Mouse (Mus musculus): Measurements from ENCODE around the gene Ecm1. TPM values are rescaled to one million over a fixed set of nuclear protein-coding genes. Genes with fewer than 3 reads are reported as not detected.
A peak's percentile ranks its signal among the peaks of the same experiment; 100 is the strongest.

Ecm1 gene
- polyA plus RNA-seq, 1 experiment from 2014 or later: 10.0 TPM

- peaks cover 4% of the 10 kb centered on the region for H3K4me1 ChIP-seq (ENCODE audit: control insufficient read depth, insufficient read depth, low read length)
- 56% methylated on average over 9 of the region's 9 CpGs for WGBS
- no peak for ATAC-seq
- no peaks in the 10 kb centered on the region for H3K9me3 ChIP-seq (replicated peaks; ENCODE audit: control insufficient read depth, low read length, poor library complexity, severe bottlenecking)
- no peak overlapping the region for H3K27ac ChIP-seq (ENCODE audit: low read length)
- H3K4me2 ChIP-seq (ENCODE audit: low read length): no peak overlapping the region
- H3K9ac ChIP-seq (ENCODE audit: low read depth, low read length): no peak overlapping the region
- H3K4me3 ChIP-seq (ENCODE audit: low read depth, low read length): no peak overlapping the region
- H3K27me3 ChIP-seq (ENCODE audit: control insufficient read depth, insufficient read depth, low read depth, low read length): no peaks in the 10 kb centered on the region
- H3K36me3 ChIP-seq (ENCODE audit: control insufficient read depth, insufficient read depth, low read length): 0 out of 2 replicates have a peak, but pooled peaks cover 2% of the 10 kb centered on the region
Observed at GRCm38 (mm10) chr3:95758467-95759218, 19.3 kb upstream of the Ecm1 start.

DNA sequence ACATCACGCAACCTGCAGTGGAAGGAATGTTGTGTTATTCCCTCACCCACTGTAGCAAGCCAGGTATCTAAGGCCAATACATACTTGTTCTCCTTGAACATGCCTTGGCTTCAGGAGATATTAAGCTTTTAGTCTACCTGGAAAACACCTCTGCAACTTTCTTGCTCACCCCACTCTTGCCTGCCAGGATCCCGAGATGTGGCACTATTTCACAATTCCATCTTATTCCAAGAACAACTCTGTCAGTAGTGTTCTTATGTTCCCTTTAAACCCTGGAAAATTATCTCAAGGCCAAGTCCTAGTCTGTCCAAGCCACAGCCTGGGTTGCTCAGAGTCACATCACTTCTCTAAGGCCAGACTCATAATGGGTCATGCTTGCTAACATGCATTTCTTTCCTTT, 17.4 kb upstream of the Ecm1 start:
- Histone ChIP-seq H3K27ac (ENCODE audit: low read length) (no peak overlapping the region), H3K9ac (ENCODE audit: low read depth, low read length) (no peak overlapping the region), H3K4me2 (ENCODE audit: low read length) (no peak overlapping the region), H3K36me3 (ENCODE audit: control insufficient read depth, insufficient read depth, low read length) (no peaks in the 10 kb centered on the region), H3K4me1 (ENCODE audit: control insufficient read depth, insufficient read depth, low read length) (peaks cover 5% of the 10 kb centered on the region), H3K27me3 (ENCODE audit: control insufficient read depth, insufficient read depth, low read depth, low read length) (no peaks in the 10 kb centered on the region), H3K9me3 (replicated peaks; ENCODE audit: control insufficient read depth, low read length, poor library complexity, severe bottlenecking) (no peaks in the 10 kb centered on the region), H3K4me3 (ENCODE audit: low read depth, low read length) (no peak overlapping the region)
- WGBS: 89% methylated on average over 2 of the region's 2 CpGs
- no peak for ATAC-seq

GRCm38 (mm10) chr3:95754345-95755206, 15.2 kb upstream of the Ecm1 start:
- H3K9ac ChIP-seq (ENCODE audit: low read depth, low read length): peak overlapping the region; percentile 58
- H3K36me3 ChIP-seq (ENCODE audit: control insufficient read depth, insufficient read depth, low read length): 0 out of 2 replicates have a peak, but pooled peaks cover 2% of the 10 kb centered on the region
- H3K27ac ChIP-seq (ENCODE audit: low read length): peak overlapping the region; percentile 47; the same call in 1 of the 2 replicates
- H3K4me3 ChIP-seq (ENCODE audit: low read depth, low read length): peak overlapping the region; percentile 50
- ATAC-seq: peak; percentile 99
- H3K4me2 ChIP-seq (ENCODE audit: low read length): peak overlapping the region; percentile 70
- under 1% methylated on average over 30 of the region's 30 CpGs for WGBS
- peaks cover 5% of the 10 kb centered on the region for H3K4me1 ChIP-seq (ENCODE audit: control insufficient read depth, insufficient read depth, low read length)
- H3K27me3 ChIP-seq (ENCODE audit: control insufficient read depth, insufficient read depth, low read depth, low read length): no peaks in the 10 kb centered on the region
- no peaks in the 10 kb centered on the region for H3K9me3 ChIP-seq (replicated peaks; ENCODE audit: control insufficient read depth, low read length, poor library complexity, severe bottlenecking)

GRCm38 (mm10) chr3:95752935-95753334, 13.6 kb upstream of the Ecm1 start:
- WGBS: 93% methylated on average over 3 of the region's 3 CpGs
- ATAC-seq: no peak

GRCm38 (mm10) chr3:95740406-95740805, 1.0 kb upstream of the Ecm1 start:
- Histone ChIP-seq H3K36me3 (ENCODE audit: control insufficient read depth, insufficient read depth, low read length) (peaks cover 31% of the 10 kb centered on the region), H3K27me3 (ENCODE audit: control insufficient read depth, insufficient read depth, low read depth, low read length) (no peaks in the 10 kb centered on the region), H3K4me3 (ENCODE audit: low read depth, low read length) (no peak overlapping the region), H3K27ac (ENCODE audit: low read length) (no peak overlapping the region), H3K4me2 (ENCODE audit: low read length) (no peak overlapping the region), H3K4me1 (ENCODE audit: control insufficient read depth, insufficient read depth, low read length) (no peaks in the 10 kb centered on the region), H3K9me3 (replicated peaks; ENCODE audit: control insufficient read depth, low read length, poor library complexity, severe bottlenecking) (no peaks in the 10 kb centered on the region), H3K9ac (ENCODE audit: low read depth, low read length) (no peak overlapping the region)
- ATAC-seq: no peak
- 87% methylated on average over 8 of the region's 8 CpGs for WGBS

More at GRCm38 (mm10) chr3:95752935-95753334, 13.6 kb upstream of the Ecm1 start:
- H3K4me3 ChIP-seq (ENCODE audit: low read depth, low read length): no peak overlapping the region
- H3K4me2 ChIP-seq (ENCODE audit: low read length): no peak overlapping the region
- H3K9me3 ChIP-seq (replicated peaks; ENCODE audit: control insufficient read depth, low read length, poor library complexity, severe bottlenecking): no peaks in the 10 kb centered on the region
- peaks cover 5% of the 10 kb centered on the region for H3K4me1 ChIP-seq (ENCODE audit: control insufficient read depth, insufficient read depth, low read length)
- no peak overlapping the region for H3K27ac ChIP-seq (ENCODE audit: low read length)
- no peaks in the 10 kb centered on the region for H3K27me3 ChIP-seq (ENCODE audit: control insufficient read depth, insufficient read depth, low read depth, low read length)
- no peak overlapping the region for H3K9ac ChIP-seq (ENCODE audit: low read depth, low read length)
- H3K36me3 ChIP-seq (ENCODE audit: control insufficient read depth, insufficient read depth, low read length): peaks cover 12% of the 10 kb centered on the region

- Histone ChIP-seq H3K4me2 (ENCODE audit: low read length) (no peak overlapping the region), H3K27ac (ENCODE audit: low read length) (no peak overlapping the region), H3K27me3 (ENCODE audit: control insufficient read depth, insufficient read depth, low read depth, low read length) (no peaks in the 10 kb centered on the region), H3K9ac (ENCODE audit: low read depth, low read length) (no peak overlapping the region), H3K36me3 (ENCODE audit: control insufficient read depth, insufficient read depth, low read length) (peaks cover 7% of the 10 kb centered on the region; the same call in 1 of the 2 replicates), H3K9me3 (replicated peaks; ENCODE audit: control insufficient read depth, low read length, poor library complexity, severe bottlenecking) (no peaks in the 10 kb centered on the region), H3K4me1 (ENCODE audit: control insufficient read depth, insufficient read depth, low read length) (no peaks in the 10 kb centered on the region), H3K4me3 (ENCODE audit: low read depth, low read length) (no peak overlapping the region)
- WGBS: 91% methylated on average over 12 of the region's 12 CpGs
- no peak for ATAC-seq
Observed at GRCm38 (mm10) chr3:95735071-95735670, 4.2 kb downstream of the Ecm1 start.

DNA sequence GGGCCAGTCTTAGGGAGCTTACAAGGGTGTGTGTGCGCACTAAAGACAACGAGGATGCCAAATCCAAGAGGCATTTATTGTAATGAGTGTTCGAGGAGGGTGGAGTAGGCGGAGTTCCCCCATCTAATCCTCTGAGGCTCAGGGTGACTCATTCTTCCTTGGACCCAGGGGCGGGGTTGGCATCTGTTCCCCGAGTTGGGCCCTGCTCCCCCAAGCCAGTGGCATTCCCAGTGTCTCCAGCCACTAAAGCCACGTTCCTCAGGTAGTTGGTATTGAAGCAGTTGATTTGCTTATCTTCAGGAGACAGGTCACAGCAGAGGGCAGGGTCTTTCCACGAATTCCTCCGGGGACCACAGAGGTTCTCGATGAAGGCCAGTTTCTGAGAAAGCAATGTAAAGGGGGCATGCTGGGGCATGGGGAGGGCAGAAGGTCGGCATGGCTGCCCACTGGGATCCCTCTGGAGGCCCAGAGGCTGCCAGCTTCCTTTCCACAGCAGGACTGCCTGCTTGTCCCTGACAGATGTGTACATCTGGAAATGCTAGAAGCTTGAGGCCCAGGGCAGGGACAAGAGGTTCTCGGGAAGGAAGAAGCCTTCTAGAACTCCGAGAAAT, 5.2 kb downstream of the Ecm1 start:
- no peaks in the 10 kb centered on the region for H3K27me3 ChIP-seq (ENCODE audit: control insufficient read depth, insufficient read depth, low read depth, low read length)
- H3K9me3 ChIP-seq (replicated peaks; ENCODE audit: control insufficient read depth, low read length, poor library complexity, severe bottlenecking): no peaks in the 10 kb centered on the region
- no peak overlapping the region for H3K27ac ChIP-seq (ENCODE audit: low read length)
- no peaks in the 10 kb centered on the region for H3K4me1 ChIP-seq (ENCODE audit: control insufficient read depth, insufficient read depth, low read length)
- no peak for ATAC-seq
- peaks cover 3% of the 10 kb centered on the region; the same call in 1 of the 2 replicates for H3K36me3 ChIP-seq (ENCODE audit: control insufficient read depth, insufficient read depth, low read length)
- no peak overlapping the region for H3K4me3 ChIP-seq (ENCODE audit: low read depth, low read length)
- no peak overlapping the region for H3K9ac ChIP-seq (ENCODE audit: low read depth, low read length)
- no peak overlapping the region for H3K4me2 ChIP-seq (ENCODE audit: low read length)
- WGBS: 79% methylated on average over 13 of the region's 13 CpGs

GRCm38 (mm10) chr3:95732744-95733521, 6.4 kb downstream of the Ecm1 start:
- WGBS: 81% methylated on average over 11 of the region's 11 CpGs
- Histone ChIP-seq H3K9me3 (replicated peaks; ENCODE audit: control insufficient read depth, low read length, poor library complexity, severe bottlenecking) (no peaks in the 10 kb centered on the region), H3K9ac (ENCODE audit: low read depth, low read length) (no peak overlapping the region), H3K27me3 (ENCODE audit: control insufficient read depth, insufficient read depth, low read depth, low read length) (no peaks in the 10 kb centered on the region), H3K4me3 (ENCODE audit: low read depth, low read length) (no peak overlapping the region), H3K4me2 (ENCODE audit: low read length) (no peak overlapping the region), H3K27ac (ENCODE audit: low read length) (no peak overlapping the region), H3K36me3 (ENCODE audit: control insufficient read depth, insufficient read depth, low read length) (peaks cover 3% of the 10 kb centered on the region; the same call in 1 of the 2 replicates), H3K4me1 (ENCODE audit: control insufficient read depth, insufficient read depth, low read length) (no peaks in the 10 kb centered on the region)
- no peak for ATAC-seq

Measured in midbrain, embryonic 16.5 days (tissue).